Mouse (Mus musculus) heart, embryonic 11.5 days (tissue): ENCODE results near the gene Cyb5rl. TPM values are rescaled to one million over a fixed set of nuclear protein-coding genes. Genes with fewer than 3 reads are reported as not detected.

Source experiments
- ATAC-seq: fragments of 200-750 bp; cut with Nextera tagmentation; replicated peaks from 2 replicates; pipeline ENCODE4 v1.8.0; 2017; ENCODE audit warnings: moderate library complexity; ENCODE audit not compliant: insufficient number of reproducible peaks, low FRiP score, low TSS enrichment
- H3K27ac ChIP-seq: fragments of 300-500 bp; sonication (generic); 2 replicates; pipeline ENCODE4 v1.5.1; 2014; ENCODE audit warnings: mild to moderate bottlenecking, low read depth, low read length
- H3K27me3 ChIP-seq: fragments of 300-500 bp; sonication (generic); 2 replicates; pipeline ENCODE4 v1.6.1; 2014; ENCODE audit warnings: mild to moderate bottlenecking, low read length, mixed read lengths; ENCODE audit not compliant: control insufficient read depth, insufficient read depth
- H3K36me3 ChIP-seq: fragments of 300-500 bp; sonication (generic); 2 replicates; pipeline ENCODE4 v1.6.1; 2014; ENCODE audit warnings: mild to moderate bottlenecking, low read length, moderate library complexity, mixed read lengths; ENCODE audit not compliant: control insufficient read depth, insufficient read depth
- H3K4me1 ChIP-seq: fragments of 300-500 bp; sonication (generic); 2 replicates; pipeline ENCODE4 v1.6.1; 2014; ENCODE audit warnings: low read length; ENCODE audit not compliant: control insufficient read depth, insufficient read depth
- H3K4me2 ChIP-seq: fragments of 300-500 bp; sonication (generic); 2 replicates; pipeline ENCODE4 v1.6.1; 2014; ENCODE audit warnings: mild to moderate bottlenecking, moderate library complexity
- H3K4me3 ChIP-seq: fragments of 300-500 bp; sonication (generic); 2 replicates; pipeline ENCODE4 v1.5.1; 2014; ENCODE audit warnings: low read depth, low read length
- H3K9ac ChIP-seq: fragments of 300-500 bp; sonication (generic); 2 replicates; pipeline ENCODE4 v1.6.1; 2014; ENCODE audit warnings: mild to moderate bottlenecking, low read depth, low read length, moderate library complexity
- H3K9me3 ChIP-seq: fragments of 300-500 bp; sonication (generic); replicated peaks from 2 replicates; pipeline ENCODE4 v1.6.1; 2016; ENCODE audit warnings: low read length; ENCODE audit not compliant: control insufficient read depth
- WGBS: fragments of 180-500 bp; shearing (Covaris S2); extraction: QIAGEN DNeasy Blood & Tissue Kit; methylation state at CpG from one replicate; pipeline ENCODE4 v1.1.7; 2014; ENCODE audit not compliant: insufficient replicate concordance; 5-methylcytosine and 5-hydroxymethylcytosine counted together
- polyA plus RNA-seq: library from polyadenylated mRNA; unstranded; fragments of >200 nt; fragmentation: Nextera tagmentation; extraction: Ambion mirVana; gene quantifications from 2 replicates; pipeline ENCODE4 v1.2.1, GENCODE M21; 2014

The Cyb5rl gene
- polyA plus RNA-seq, 1 experiment from 2014 or later = 3.7 TPM

- Histone ChIP-seq H3K27me3 (no peaks in the 10 kb centered on the region), H3K9ac (no peak overlapping the region), H3K27ac (no peak overlapping the region), H3K4me1 (0 out of 2 replicates have a peak, but pooled peaks cover 5% of the 10 kb centered on the region), H3K4me2 (no peak overlapping the region), H3K4me3 (no peak overlapping the region), H3K9me3 (no peaks in the 10 kb centered on the region), H3K36me3 (peaks cover 9% of the 10 kb centered on the region)
- ATAC-seq = no peak
- 64% methylated on average over 8 of the region's 8 CpGs for WGBS
These were observed 40.3 kb upstream of the Cyb5rl start for GRCm38 (mm10) chr4:107026451-107026850.

- H3K4me1 ChIP-seq = peaks cover 8% of the 10 kb centered on the region; the same call in 1 of the 2 replicates
- no peaks in the 10 kb centered on the region for H3K9me3 ChIP-seq
- no peak for ATAC-seq
- peaks cover 15% of the 10 kb centered on the region; the same call in 1 of the 2 replicates for H3K36me3 ChIP-seq
- no peaks in the 10 kb centered on the region for H3K27me3 ChIP-seq
- 80% methylated on average over 4 of the region's 4 CpGs for WGBS
- no peak overlapping the region for H3K9ac ChIP-seq
- no peak overlapping the region for H3K27ac ChIP-seq
- no peak overlapping the region for H3K4me3 ChIP-seq
- H3K4me2 ChIP-seq = no peak overlapping the region
These were observed 31.1 kb upstream of the Cyb5rl start for GRCm38 (mm10) chr4:107035689-107036088.

- no peaks in the 10 kb centered on the region for H3K9me3 ChIP-seq
- no peak overlapping the region for H3K27ac ChIP-seq
- H3K36me3 ChIP-seq = peaks cover 17% of the 10 kb centered on the region
- peaks cover 8% of the 10 kb centered on the region; the same call in 1 of the 2 replicates for H3K4me1 ChIP-seq
- H3K4me3 ChIP-seq = no peak overlapping the region
- no peak for ATAC-seq
- H3K4me2 ChIP-seq = no peak overlapping the region
- H3K9ac ChIP-seq = no peak overlapping the region
- no peaks in the 10 kb centered on the region for H3K27me3 ChIP-seq
- WGBS = 93% methylated on average over 2 of the region's 2 CpGs
These were observed 29.8 kb upstream of the Cyb5rl start for GRCm38 (mm10) chr4:107036985-107037384.

GRCm38 (mm10) chr4:107038303-107038702 is 28.5 kb upstream of the Cyb5rl start:
- peaks cover 17% of the 10 kb centered on the region for H3K36me3 ChIP-seq
- no peak for ATAC-seq

GRCm38 (mm10) chr4:107039270-107039669 is 27.5 kb upstream of the Cyb5rl start:
- Histone ChIP-seq H3K9me3 (no peaks in the 10 kb centered on the region), H3K27me3 (no peaks in the 10 kb centered on the region), H3K4me3 (no peak overlapping the region), H3K36me3 (peaks cover 19% of the 10 kb centered on the region), H3K4me1 (peaks cover 8% of the 10 kb centered on the region; the same call in 1 of the 2 replicates), H3K9ac (no peak overlapping the region), H3K27ac (no peak overlapping the region; the same call in 1 of the 2 replicates), H3K4me2 (no peak overlapping the region)
- no peak for ATAC-seq
- WGBS = 75% methylated on average over 8 of the region's 8 CpGs

More at GRCm38 (mm10) chr4:107038303-107038702, 28.5 kb upstream of the Cyb5rl start:
- Histone ChIP-seq H3K4me1 (peaks cover 8% of the 10 kb centered on the region; the same call in 1 of the 2 replicates), H3K27me3 (no peaks in the 10 kb centered on the region), H3K4me3 (no peak overlapping the region), H3K9me3 (no peaks in the 10 kb centered on the region), H3K4me2 (no peak overlapping the region), H3K9ac (no peak overlapping the region), H3K27ac (no peak overlapping the region)
- 74% methylated on average over 4 of the region's 4 CpGs for WGBS

GRCm38 (mm10) chr4:107042304-107042703 is 24.5 kb upstream of the Cyb5rl start:
- no peak overlapping the region for H3K4me2 ChIP-seq
- H3K9ac ChIP-seq = no peak overlapping the region
- peaks cover 8% of the 10 kb centered on the region; the same call in 1 of the 2 replicates for H3K4me1 ChIP-seq
- WGBS = 90% methylated on average over 6 of the region's 6 CpGs
- no peaks in the 10 kb centered on the region for H3K9me3 ChIP-seq
- no peak overlapping the region for H3K27ac ChIP-seq
- peaks cover 32% of the 10 kb centered on the region for H3K36me3 ChIP-seq
- H3K27me3 ChIP-seq = no peaks in the 10 kb centered on the region
- H3K4me3 ChIP-seq = no peak overlapping the region
- no peak for ATAC-seq

- peaks cover 30% of the 10 kb centered on the region for H3K36me3 ChIP-seq
- 97% methylated on average over 13 of the region's 13 CpGs for WGBS
- ATAC-seq = no peak
- H3K9me3 ChIP-seq = no peaks in the 10 kb centered on the region
- H3K4me2 ChIP-seq = no peak overlapping the region
- no peaks in the 10 kb centered on the region for H3K4me1 ChIP-seq
- no peak overlapping the region for H3K9ac ChIP-seq
- no peak overlapping the region for H3K27ac ChIP-seq
- no peaks in the 10 kb centered on the region for H3K27me3 ChIP-seq
- no peak overlapping the region for H3K4me3 ChIP-seq
These were observed 21.6 kb upstream of the Cyb5rl start for GRCm38 (mm10) chr4:107045188-107045587.

GRCm38 (mm10) chr4:107047806-107048205 is 19.0 kb upstream of the Cyb5rl start:
- H3K27me3 ChIP-seq = no peaks in the 10 kb centered on the region
- no peak overlapping the region for H3K9ac ChIP-seq
- no peak overlapping the region for H3K4me2 ChIP-seq
- no peak overlapping the region for H3K4me3 ChIP-seq
- H3K36me3 ChIP-seq = peaks cover 20% of the 10 kb centered on the region
- 91% methylated on average over 5 of the region's 5 CpGs for WGBS
- H3K4me1 ChIP-seq = no peaks in the 10 kb centered on the region
- H3K27ac ChIP-seq = no peak overlapping the region
- H3K9me3 ChIP-seq = no peaks in the 10 kb centered on the region
- no peak for ATAC-seq

GRCm38 (mm10) chr4:107048568-107049162 is 18.1 kb upstream of the Cyb5rl start:
- peaks cover 18% of the 10 kb centered on the region for H3K36me3 ChIP-seq
- no peak overlapping the region for H3K4me2 ChIP-seq
- no peak overlapping the region for H3K27ac ChIP-seq
- H3K4me3 ChIP-seq = no peak overlapping the region
- H3K9ac ChIP-seq = no peak overlapping the region
- H3K27me3 ChIP-seq = no peaks in the 10 kb centered on the region
- ATAC-seq = no peak
- 93% methylated on average over 11 of the region's 11 CpGs for WGBS
- no peaks in the 10 kb centered on the region for H3K4me1 ChIP-seq
- H3K9me3 ChIP-seq = no peaks in the 10 kb centered on the region
